In genomic region chr3:108203212-108203611, GRCm38 (mm10) we compare ENCODE assay signal across 21 mouse cellular contexts. TPM values are rescaled to one million over a fixed set of nuclear protein-coding genes. Genes with fewer than 3 reads are reported as not detected.
DNase-seq lines count a peak whose midpoint lies in the region; ATAC-seq and TF ChIP-seq lines count a peak whose summit lies in the region.
"Had no signal": no experiment of that assay in that cellular context is flagged by ENCODE, and none has a peak within 500 bp of the region (broad histone marks: within the 10 kb centered on the region; RNA-seq: fewer than 3 reads in every experiment).

No protein-coding gene starts in this region.

- WGBS in cerebellum, adult 2 months: 21% methylated on average over 13 of the region's 13 CpGs
- 93% methylated on average over 13 of the region's 13 CpGs for WGBS in hindbrain, embryonic 13.5 days
- WGBS in hindbrain, embryonic 16.5 days: 95% methylated on average over 13 of the region's 13 CpGs
- WGBS in lung, embryonic 16.5 days: 82% methylated on average over 13 of the region's 13 CpGs
- WGBS in stomach, postnatal 0 days: 90% methylated on average over 13 of the region's 13 CpGs

- H3K27me3 ChIP-seq in cerebellum, adult 2 months (ENCODE audit: control insufficient read depth, insufficient read depth, low read length): no peaks in the 10 kb centered on the region
- H3K27me3 ChIP-seq in hindbrain, embryonic 13.5 days: no peaks in the 10 kb centered on the region
- no peaks in the 10 kb centered on the region for H3K27me3 ChIP-seq in hindbrain, embryonic 16.5 days (replicated peaks; ENCODE audit: control insufficient read depth, insufficient read depth, low read length)
- H3K27me3 ChIP-seq in lung, embryonic 16.5 days (ENCODE audit: control insufficient read depth, insufficient read depth, low read depth, low read length): no peaks in the 10 kb centered on the region
- no peaks in the 10 kb centered on the region for H3K27me3 ChIP-seq in stomach, postnatal 0 days (ENCODE audit: control insufficient read depth, insufficient read depth, low read length)
- H3K27me3 ChIP-seq: embryonic facial prominence, embryonic 12.5 days; heart, embryonic 13.5 days; intestine, embryonic 15.5 days; limb, embryonic 15.5 days; midbrain, embryonic 13.5 days; neural tube, embryonic 15.5 days had no signal

- peaks cover 76% of the 10 kb centered on the region for H3K36me3 ChIP-seq in hindbrain, embryonic 13.5 days
- peaks cover 24% of the 10 kb centered on the region for H3K36me3 ChIP-seq in hindbrain, embryonic 16.5 days (ENCODE audit: control insufficient read depth, insufficient read depth, low read length)
- peaks cover 6% of the 10 kb centered on the region for H3K36me3 ChIP-seq in lung, embryonic 16.5 days (ENCODE audit: control insufficient read depth, insufficient read depth, low read length)
- H3K36me3 ChIP-seq in stomach, postnatal 0 days (ENCODE audit: control insufficient read depth, insufficient read depth, low read length): no peaks in the 10 kb centered on the region; the same call in 1 of the 2 replicates

- H3K9me3 ChIP-seq in hindbrain, embryonic 13.5 days: no peaks in the 10 kb centered on the region
- no peaks in the 10 kb centered on the region for H3K9me3 ChIP-seq in hindbrain, embryonic 16.5 days (ENCODE audit: control insufficient read depth, low read length)
- H3K9me3 ChIP-seq in lung, embryonic 16.5 days (ENCODE audit: control insufficient read depth, low read length): no peaks in the 10 kb centered on the region
- H3K9me3 ChIP-seq in stomach, postnatal 0 days (ENCODE audit: control insufficient read depth, low read length): no peaks in the 10 kb centered on the region
- H3K9me3 ChIP-seq: embryonic facial prominence, embryonic 12.5 days; G1E; heart, embryonic 13.5 days; intestine, embryonic 15.5 days; limb, embryonic 15.5 days; midbrain, embryonic 13.5 days; neural tube, embryonic 15.5 days had no signal

- DNase-seq in cerebellum, adult 2 months: peak; percentile 53 to 59
- DNase-seq in cerebellum, adult 8-10 months: no peak
- DNase-seq in lung, postnatal 36 days: no peak
- peak; percentile 14 for DNase-seq in stomach, postnatal 0 days (ENCODE audit: low spot score)
- DNase-seq in retina, embryonic 14.5 days (ENCODE audit: low spot score): no peak

- 0 out of 2 replicates have a peak overlapping the region, but pooled peaks have one; percentile 49 for H3K9ac ChIP-seq in hindbrain, embryonic 13.5 days
- no peak overlapping the region for H3K9ac ChIP-seq in hindbrain, embryonic 16.5 days (ENCODE audit: low read depth, low read length)
- H3K9ac ChIP-seq in lung, embryonic 16.5 days (ENCODE audit: low read length): no peak overlapping the region
- H3K9ac ChIP-seq in stomach, postnatal 0 days (ENCODE audit: low read length): no peak overlapping the region
- H3K9ac ChIP-seq: embryonic facial prominence, embryonic 12.5 days; hindbrain, embryonic 14.5 days; intestine, embryonic 15.5 days; limb, embryonic 15.5 days; midbrain, embryonic 13.5 days; neural tube, embryonic 15.5 days had no signal

- TF ChIP-seq CTCF in cerebellum, adult 2 months (IDR thresholded peaks at IDR 0.05; ENCODE audit: borderline replicate concordance, insufficient read depth, low read depth, low read length): no peak
- no peak for TF ChIP-seq CTCF in stomach, postnatal 0 days (IDR thresholded peaks at IDR 0.05; ENCODE audit: low read depth)

- peak overlapping the region; percentile 49 for H3K27ac ChIP-seq in cerebellum, adult 2 months (ENCODE audit: insufficient read depth, low read length)
- no peak overlapping the region for H3K27ac ChIP-seq in hindbrain, embryonic 13.5 days
- H3K27ac ChIP-seq in hindbrain, embryonic 16.5 days (ENCODE audit: low read depth, low read length): no peak overlapping the region
- H3K27ac ChIP-seq in lung, embryonic 16.5 days (ENCODE audit: low read length): peak overlapping the region; percentile 53
- no peak overlapping the region for H3K27ac ChIP-seq in stomach, postnatal 0 days (replicated peaks)
- H3K27ac ChIP-seq: embryonic facial prominence, embryonic 12.5 days; heart, embryonic 13.5 days; hindbrain, embryonic 14.5 days; intestine, embryonic 15.5 days; limb, embryonic 15.5 days; midbrain, embryonic 13.5 days; neural tube, embryonic 15.5 days had no signal

- H3K4me1 ChIP-seq in cerebellum, adult 2 months (ENCODE audit: control insufficient read depth, insufficient read depth, low read length): peaks cover 26% of the 10 kb centered on the region
- peaks cover 56% of the 10 kb centered on the region for H3K4me1 ChIP-seq in hindbrain, embryonic 13.5 days (replicated peaks)
- peaks cover 4% of the 10 kb centered on the region for H3K4me1 ChIP-seq in hindbrain, embryonic 16.5 days (ENCODE audit: control insufficient read depth, insufficient read depth, low read depth, low read length)
- peaks cover 27% of the 10 kb centered on the region for H3K4me1 ChIP-seq in lung, embryonic 16.5 days (replicated peaks; ENCODE audit: control insufficient read depth, insufficient read depth, low read length)
- H3K4me1 ChIP-seq in stomach, postnatal 0 days (replicated peaks; ENCODE audit: control insufficient read depth, insufficient read depth): peaks cover 5% of the 10 kb centered on the region; the same call in 1 of the 2 replicates

- H3K4me2 ChIP-seq in hindbrain, embryonic 13.5 days: no peak overlapping the region
- no peak overlapping the region for H3K4me2 ChIP-seq in hindbrain, embryonic 16.5 days (ENCODE audit: low read length)
- no peak overlapping the region for H3K4me2 ChIP-seq in lung, embryonic 16.5 days (ENCODE audit: low read depth, low read length)
- no peak overlapping the region for H3K4me2 ChIP-seq in stomach, postnatal 0 days (replicated peaks; ENCODE audit: low read depth)
- H3K4me2 ChIP-seq: embryonic facial prominence, embryonic 12.5 days; heart, embryonic 13.5 days; hindbrain, embryonic 14.5 days; intestine, embryonic 15.5 days; limb, embryonic 15.5 days; midbrain, embryonic 13.5 days; neural tube, embryonic 15.5 days had no signal

- TF ChIP-seq EP300 in stomach, postnatal 0 days (optimal IDR thresholded peaks at IDR 0.05): no peak

- 0 out of 2 replicates have a peak, but pooled peaks have one; percentile 13 for TF ChIP-seq POLR2A in cerebellum, adult 2 months (IDR thresholded peaks at IDR 0.05; ENCODE audit: borderline replicate concordance, insufficient read depth, low read length)

- no peak overlapping the region for H3K4me3 ChIP-seq in cerebellum, adult 2 months (replicated peaks; ENCODE audit: insufficient read depth, low read depth, low read length)
- no peak overlapping the region for H3K4me3 ChIP-seq in hindbrain, embryonic 13.5 days
- H3K4me3 ChIP-seq in hindbrain, embryonic 16.5 days (ENCODE audit: low read length): no peak overlapping the region
- H3K4me3 ChIP-seq in lung, embryonic 16.5 days (ENCODE audit: low read length): no peak overlapping the region
- H3K4me3 ChIP-seq in stomach, postnatal 0 days (ENCODE audit: low read depth, low read length): no peak overlapping the region
- H3K4me3 ChIP-seq: embryonic facial prominence, embryonic 12.5 days; erythroblast, embryonic 14.5 days; heart, embryonic 13.5 days; intestine, embryonic 15.5 days; limb, embryonic 15.5 days; midbrain, embryonic 13.5 days; neural tube, embryonic 15.5 days had no signal

- ATAC-seq in hindbrain, embryonic 13.5 days (ENCODE audit: low FRiP score): no peak
- no peak for ATAC-seq in hindbrain, embryonic 16.5 days
- ATAC-seq in lung, embryonic 16.5 days (ENCODE audit: low read depth): no peak
- ATAC-seq in stomach, postnatal 0 days (ENCODE audit: low FRiP score, low TSS enrichment): no peak
- ATAC-seq: activated CD4-positive, CD25-positive, alpha-beta regulatory T cell, adult 4 months; forebrain, embryonic 14.5 days; intestine, embryonic 15.5 days had no signal

RNA-seq across cellular contexts. Expression of gene Cyb561d1, which starts 2.2 kb away (rescaled TPM):
- polyA plus RNA-seq in cerebellum, adult 2 months (2012; rRNA removed): 13.1 and 13.8 TPM in 2 replicates
- polyA plus RNA-seq in hindbrain, embryonic 13.5 days (2015; fragmentation: Nextera tagmentation; extraction: Ambion mirVana): 3.5 and 4.3 TPM in 2 replicates
- 2.7 and 3.9 TPM in 2 replicates for polyA plus RNA-seq in hindbrain, embryonic 16.5 days (2015; fragmentation: Nextera tagmentation; extraction: Ambion mirVana)
- polyA plus RNA-seq in lung, embryonic 16.5 days (2015; fragmentation: Nextera tagmentation; extraction: Ambion mirVana): 3.1 and 3.4 TPM in 2 replicates
- 5.5 TPM in 2 replicates for polyA plus RNA-seq in stomach, postnatal 0 days (2015; fragmentation: Nextera tagmentation; extraction: Ambion mirVana)

RNA-seq across cellular contexts. Expression of gene Atxn7l2, which starts 7.5 kb away (rescaled TPM):
- 25.9 and 26.9 TPM in 2 replicates for polyA plus RNA-seq in cerebellum, adult 2 months (2012; rRNA removed)
- polyA plus RNA-seq in hindbrain, embryonic 13.5 days (2015; fragmentation: Nextera tagmentation; extraction: Ambion mirVana): 26.2 and 27.1 TPM in 2 replicates
- 19.6 and 21.4 TPM in 2 replicates for polyA plus RNA-seq in hindbrain, embryonic 16.5 days (2015; fragmentation: Nextera tagmentation; extraction: Ambion mirVana)
- polyA plus RNA-seq in lung, embryonic 16.5 days (2015; fragmentation: Nextera tagmentation; extraction: Ambion mirVana): 12.9 and 13.4 TPM in 2 replicates
- polyA plus RNA-seq in stomach, postnatal 0 days (2015; fragmentation: Nextera tagmentation; extraction: Ambion mirVana): 4.3 and 4.8 TPM in 2 replicates

RNA-seq across cellular contexts. Expression of gene Amigo1, which starts 17.1 kb away (rescaled TPM):
- 50.8 and 53.5 TPM in 2 replicates for polyA plus RNA-seq in cerebellum, adult 2 months (2012; rRNA removed)
- 12.0 and 13.8 TPM in 2 replicates for polyA plus RNA-seq in hindbrain, embryonic 13.5 days (2015; fragmentation: Nextera tagmentation; extraction: Ambion mirVana)
- polyA plus RNA-seq in hindbrain, embryonic 16.5 days (2015; fragmentation: Nextera tagmentation; extraction: Ambion mirVana): 9.8 and 13.3 TPM in 2 replicates
- 2.3 and 2.4 TPM in 2 replicates for polyA plus RNA-seq in lung, embryonic 16.5 days (2015; fragmentation: Nextera tagmentation; extraction: Ambion mirVana)
- 3.0 and 3.5 TPM in 2 replicates for polyA plus RNA-seq in stomach, postnatal 0 days (2015; fragmentation: Nextera tagmentation; extraction: Ambion mirVana)

RNA-seq across cellular contexts. Expression of gene Sypl2, which starts 23.2 kb away (rescaled TPM):
- 2.4 TPM in 2 replicates for polyA plus RNA-seq in cerebellum, adult 2 months (2012; rRNA removed)
- polyA plus RNA-seq in hindbrain, embryonic 13.5 days (2015; fragmentation: Nextera tagmentation; extraction: Ambion mirVana): 0.34 and 0.43 TPM in 2 replicates
- 0.35 and 1.4 TPM in 2 replicates for polyA plus RNA-seq in hindbrain, embryonic 16.5 days (2015; fragmentation: Nextera tagmentation; extraction: Ambion mirVana)
- 0.46 and 1.1 TPM in 2 replicates for polyA plus RNA-seq in lung, embryonic 16.5 days (2015; fragmentation: Nextera tagmentation; extraction: Ambion mirVana)
- 0.04 and 0.05 TPM in 2 replicates for polyA plus RNA-seq in stomach, postnatal 0 days (2015; fragmentation: Nextera tagmentation; extraction: Ambion mirVana)
- polyA plus RNA-seq: activated CD4-positive, CD25-positive, alpha-beta regulatory T cell, adult 4 months; erythroblast, embryonic 14.5 days; G1E had no signal

RNA-seq across cellular contexts. Expression of gene Gpr61, which starts 48.5 kb away (rescaled TPM):
- 6.2 and 6.5 TPM in 2 replicates for polyA plus RNA-seq in cerebellum, adult 2 months (2012; rRNA removed)
- polyA plus RNA-seq in hindbrain, embryonic 13.5 days (2015; fragmentation: Nextera tagmentation; extraction: Ambion mirVana): 3.0 and 3.5 TPM in 2 replicates
- 8.4 and 10.6 TPM in 2 replicates for polyA plus RNA-seq in hindbrain, embryonic 16.5 days (2015; fragmentation: Nextera tagmentation; extraction: Ambion mirVana)
- polyA plus RNA-seq in lung, embryonic 16.5 days (2015; fragmentation: Nextera tagmentation; extraction: Ambion mirVana): 0.04 TPM in 1 of 2 replicates, not detected in the other
- polyA plus RNA-seq in stomach, postnatal 0 days (2015; fragmentation: Nextera tagmentation; extraction: Ambion mirVana): 0.11 TPM in 2 replicates
- polyA plus RNA-seq: activated CD4-positive, CD25-positive, alpha-beta regulatory T cell, adult 4 months; erythroblast, embryonic 14.5 days; G1E; gonadal fat pad, adult 2 months; heart, embryonic 13.5 days; lung, adult 2 months had no signal

Comparison
In these comparisons a context has a peak if more than half of its experiments do, and no peak if none do; other contexts are left out.
1. DNase-seq: peak in cerebellum, adult 2 months (2 of 2) and stomach, postnatal 0 days (single experiment); none in cerebellum, adult 8-10 months (single experiment), lung, postnatal 36 days (single experiment) and retina, embryonic 14.5 days (single experiment).
2. H3K27ac ChIP-seq: peak in cerebellum, adult 2 months (single experiment) and lung, embryonic 16.5 days (single experiment); none in hindbrain, embryonic 13.5 days (single experiment), hindbrain, embryonic 16.5 days (single experiment) and stomach, postnatal 0 days (single experiment).